Mouse (Mus musculus) spleen, postnatal 0 days (tissue): ENCODE results near the gene Olfr1257. TPM values are rescaled to one million over a fixed set of nuclear protein-coding genes. Genes with fewer than 3 reads are reported as not detected.

Source experiments
- polyA plus RNA-seq: library from polyadenylated mRNA; unstranded; fragments of >200 nt; fragmentation: Nextera tagmentation; extraction: Ambion mirVana; gene quantifications from 2 replicates; pipeline ENCODE4 v1.2.1, GENCODE M21; 2015

The Olfr1257 gene
- not detected in 2 replicates for polyA plus RNA-seq

GRCm38 (mm10) chr2:89878137-89878536 is at the start of gene Olfr1257:
Olfr1257 (plus strand) TSS chr2:89878437.

GRCm38 (mm10) chr2:89841455-89841854 is 36.8 kb upstream of the Olfr1257 start, which contains the start of gene Olfr1256:
Olfr1256 (minus strand) TSS chr2:89841555.

GRCm38 (mm10) chr2:89848105-89848504 is 30.1 kb upstream of the Olfr1257 start, which contains the start of gene Olfr48:
Olfr48 (minus strand) TSS chr2:89848205.

GRCm38 (mm10) chr2:89927009-89927408 is 48.8 kb downstream of the Olfr1257 start, which contains the start of gene Olfr1258:
Olfr1258 (plus strand) TSS chr2:89927309.

Other genes starting within 250 kb of the Olfr1257 start
- gene Olfr1249, start 243.5 kb upstream of the Olfr1257 start, polyA plus RNA-seq = not detected in 2 replicates
- not detected in 2 replicates for gene Olfr1250, start 217.0 kb upstream of the Olfr1257 start, polyA plus RNA-seq
- gene Olfr1251, start 206.5 kb upstream of the Olfr1257 start, polyA plus RNA-seq = not detected in 2 replicates
- not detected in 2 replicates for gene Olfr1252, start 153.4 kb upstream of the Olfr1257 start, polyA plus RNA-seq
- gene Olfr1253, start 121.3 kb upstream of the Olfr1257 start, polyA plus RNA-seq = not detected in 2 replicates
- not detected in 2 replicates for gene Olfr1254, start 84.8 kb upstream of the Olfr1257 start, polyA plus RNA-seq
- gene Olfr1255, start 66.4 kb upstream of the Olfr1257 start, polyA plus RNA-seq = not detected in 2 replicates
- gene Olfr1256, start 36.9 kb upstream of the Olfr1257 start, polyA plus RNA-seq = not detected in 2 replicates
- not detected in 2 replicates for gene Olfr48, start 30.2 kb upstream of the Olfr1257 start, polyA plus RNA-seq
- gene Olfr1258, start 48.9 kb downstream of the Olfr1257 start, polyA plus RNA-seq = not detected in 2 replicates
- not detected in 2 replicates for gene Olfr1259, start 70.2 kb downstream of the Olfr1257 start, polyA plus RNA-seq
- gene Olfr1260, start 95.9 kb downstream of the Olfr1257 start, polyA plus RNA-seq = not detected in 2 replicates
- not detected in 2 replicates for gene Olfr1261, start 112.8 kb downstream of the Olfr1257 start, polyA plus RNA-seq
- not detected in 2 replicates for gene Olfr1262, start 121.7 kb downstream of the Olfr1257 start, polyA plus RNA-seq
- gene Olfr1263, start 133.7 kb downstream of the Olfr1257 start, polyA plus RNA-seq = not detected in 2 replicates
- not detected in 2 replicates for gene Olfr1264, start 147.1 kb downstream of the Olfr1257 start, polyA plus RNA-seq
- not detected in 2 replicates for gene Olfr1265, start 156.9 kb downstream of the Olfr1257 start, polyA plus RNA-seq
- not detected in 2 replicates for gene Olfr140, start 185.2 kb downstream of the Olfr1257 start, polyA plus RNA-seq
- gene Olfr1269, start 243.0 kb downstream of the Olfr1257 start, polyA plus RNA-seq = not detected in 2 replicates